Mouse (Mus musculus): ENCODE measurements at regions not wholly inside any gene's neighbourhood (a gene's known extent, or its start where the extent isn't known, plus 50 kb on each side); places are given as distances from the start of the nearest gene placed in this dataset.

DNA sequence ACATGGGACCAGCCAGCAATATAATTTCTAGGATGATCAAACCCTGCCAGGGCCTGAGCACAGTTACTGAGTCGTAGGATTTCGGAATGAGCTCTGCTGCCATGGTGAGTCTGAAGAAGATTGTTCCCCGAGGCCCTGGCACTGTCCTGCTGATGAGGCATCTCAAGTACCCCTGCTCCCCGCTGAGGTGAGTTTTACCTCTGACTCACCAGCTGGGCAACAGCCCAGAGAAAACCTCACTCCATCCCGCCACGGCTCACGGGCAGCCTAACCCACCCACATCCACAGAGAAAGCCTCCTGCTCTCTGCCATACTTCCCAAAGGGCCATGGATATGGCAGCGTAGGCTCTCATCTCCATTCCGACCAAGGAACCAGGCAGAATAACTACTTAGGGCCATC is 62.6 kb upstream of the A530016L24Rik start:
- no peaks in the 10 kb centered on the region for H3K36me3 ChIP-seq (ENCODE audit: control insufficient read depth, insufficient read depth, low read length, poor library complexity, severe bottlenecking)
- H3K9ac ChIP-seq (ENCODE audit: insufficient read depth, low read depth, low read length, poor library complexity, severe bottlenecking), result no peak overlapping the region
- in situ Hi-C loops (cut with MboI; ENCODE audit: low sequenced_read_pairs in 2 of 2, unreplicated experiment in 2 of 2), result no loop called here
- H3K4me1 ChIP-seq (ENCODE audit: control insufficient read depth in 2 of 2, insufficient read depth in 2 of 2, low read length in 2 of 2, poor library complexity in 1 of 2), result no peaks in the 10 kb centered on the region
- H3K27ac ChIP-seq (ENCODE audit: insufficient read depth, low read depth, low read length, poor library complexity, severe bottlenecking), result no peak overlapping the region
- TF ChIP-seq CHD2 (IDR thresholded peaks at IDR 0.05; ENCODE audit: low read depth, low read length) (no peak), HCFC1 (IDR thresholded peaks at IDR 0.05; ENCODE audit: borderline replicate concordance, insufficient read depth, low read length) (no peak), MAFK (IDR thresholded peaks at IDR 0.05; ENCODE audit: insufficient read depth, low read depth, low read length) (no peak), ZNF384 (IDR thresholded peaks at IDR 0.05; ENCODE audit: low read depth, low read length) (no peak), ZC3H11A (IDR thresholded peaks at IDR 0.05; ENCODE audit: borderline replicate concordance, low read depth, low read length) (no peak)
- H3K9me3 ChIP-seq (ENCODE audit: control insufficient read depth, insufficient read depth, low read depth, low read length), result no peaks in the 10 kb centered on the region
- H3K4me3 ChIP-seq (ENCODE audit: insufficient read depth in 1 of 2, low read depth in 1 of 2, low read length in 2 of 2, poor library complexity in 1 of 2, severe bottlenecking in 1 of 2), result no peak overlapping the region
- DNase-seq (ENCODE audit: low read depth, low spot score), result no peak

DNA sequence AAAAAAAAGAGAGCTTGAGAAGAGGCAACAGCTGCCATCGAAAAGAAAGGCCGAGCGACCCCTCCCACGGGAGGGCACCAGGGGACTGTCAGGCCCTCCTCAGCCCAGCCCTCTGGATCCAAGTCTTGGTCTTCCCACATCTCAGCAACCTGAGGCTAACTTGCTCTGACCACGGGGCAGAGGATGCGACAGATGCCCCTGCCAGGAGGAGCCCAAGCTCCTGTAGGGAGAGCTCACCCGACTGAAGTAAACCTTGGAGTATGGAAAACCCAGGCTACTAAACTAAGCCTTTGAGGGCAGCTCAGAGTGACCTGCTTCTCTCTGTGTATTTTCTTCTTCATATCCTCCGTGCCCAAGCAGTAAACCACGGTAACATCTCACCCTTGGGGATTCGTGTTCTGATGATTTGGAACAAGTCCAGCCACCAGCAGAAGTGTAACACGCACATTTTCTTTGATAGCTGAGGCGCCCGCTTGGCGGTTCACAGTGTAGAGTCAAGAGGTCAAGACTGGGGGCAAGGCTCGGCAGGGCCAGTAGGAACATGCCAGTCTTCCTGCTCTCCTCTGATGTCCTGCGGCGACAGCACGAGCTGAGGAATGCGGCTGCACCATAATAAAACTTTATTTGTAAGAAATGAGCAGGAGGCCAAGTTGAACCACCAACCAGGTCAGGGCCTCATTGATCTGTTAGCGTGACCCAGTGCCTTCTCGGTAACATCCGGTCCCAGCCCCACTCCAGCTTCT is 59.0 kb upstream of the A530016L24Rik start:
- no peak overlapping the region for H3K9ac ChIP-seq (ENCODE audit: insufficient read depth, low read depth, low read length, poor library complexity, severe bottlenecking)
- in situ Hi-C loops (cut with MboI; ENCODE audit: low sequenced_read_pairs in 2 of 2, unreplicated experiment in 2 of 2), result no loop called here
- H3K4me3 ChIP-seq (ENCODE audit: insufficient read depth in 1 of 2, low read depth in 1 of 2, low read length in 2 of 2, poor library complexity in 1 of 2, severe bottlenecking in 1 of 2), result no peak overlapping the region
- H3K27ac ChIP-seq (ENCODE audit: insufficient read depth, low read depth, low read length, poor library complexity, severe bottlenecking), result no peak overlapping the region
- no peaks in the 10 kb centered on the region for H3K9me3 ChIP-seq (ENCODE audit: control insufficient read depth, insufficient read depth, low read depth, low read length)
- H3K4me1 ChIP-seq (ENCODE audit: control insufficient read depth in 2 of 2, insufficient read depth in 2 of 2, low read length in 2 of 2, poor library complexity in 1 of 2), result no peaks in the 10 kb centered on the region
- no peak for TF ChIP-seq ZC3H11A (IDR thresholded peaks at IDR 0.05; ENCODE audit: borderline replicate concordance, low read depth, low read length)
- TF ChIP-seq HCFC1 (IDR thresholded peaks at IDR 0.05; ENCODE audit: borderline replicate concordance, insufficient read depth, low read length), result no peak
- no peak for TF ChIP-seq MAFK (IDR thresholded peaks at IDR 0.05; ENCODE audit: insufficient read depth, low read depth, low read length)
- no peak for TF ChIP-seq CHD2 (IDR thresholded peaks at IDR 0.05; ENCODE audit: low read depth, low read length)
- TF ChIP-seq ZNF384 (IDR thresholded peaks at IDR 0.05; ENCODE audit: low read depth, low read length), result no peak
- DNase-seq (ENCODE audit: low read depth, low spot score), result no peak
- H3K36me3 ChIP-seq (ENCODE audit: control insufficient read depth, insufficient read depth, low read length, poor library complexity, severe bottlenecking), result no peaks in the 10 kb centered on the region

DNA sequence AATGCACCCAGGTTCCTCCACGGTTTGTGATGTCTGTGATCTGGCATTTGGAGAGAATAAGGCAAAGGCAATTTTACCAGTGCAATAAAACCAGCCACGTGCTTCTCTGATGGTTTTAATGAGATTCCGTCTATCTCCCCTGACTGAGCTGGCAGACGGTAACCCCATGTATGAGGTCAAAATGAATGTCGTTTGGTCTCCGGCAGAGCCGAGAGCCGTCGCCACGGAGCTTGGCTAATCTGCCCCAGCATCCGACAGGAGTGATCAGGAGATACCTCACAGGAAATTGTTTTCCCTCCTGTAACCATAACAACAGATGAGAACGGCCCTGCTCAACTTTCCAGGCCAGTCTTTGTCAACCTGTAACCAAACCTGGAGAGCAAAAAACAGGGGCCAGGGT is 55.9 kb upstream of the A530016L24Rik start:
- H3K27ac ChIP-seq (ENCODE audit: insufficient read depth, low read depth, low read length, poor library complexity, severe bottlenecking), result no peak overlapping the region
- H3K36me3 ChIP-seq (ENCODE audit: control insufficient read depth, insufficient read depth, low read length, poor library complexity, severe bottlenecking), result no peaks in the 10 kb centered on the region
- H3K4me3 ChIP-seq (ENCODE audit: insufficient read depth in 1 of 2, low read depth in 1 of 2, low read length in 2 of 2, poor library complexity in 1 of 2, severe bottlenecking in 1 of 2), result no peak overlapping the region
- H3K4me1 ChIP-seq (ENCODE audit: control insufficient read depth in 2 of 2, insufficient read depth in 2 of 2, low read length in 2 of 2, poor library complexity in 1 of 2), result no peaks in the 10 kb centered on the region
- DNase-seq (ENCODE audit: low read depth, low spot score), result no peak
- no peaks in the 10 kb centered on the region for H3K9me3 ChIP-seq (ENCODE audit: control insufficient read depth, insufficient read depth, low read depth, low read length)
- H3K9ac ChIP-seq (ENCODE audit: insufficient read depth, low read depth, low read length, poor library complexity, severe bottlenecking), result no peak overlapping the region
- in situ Hi-C loops (cut with MboI; ENCODE audit: low sequenced_read_pairs in 2 of 2, unreplicated experiment in 2 of 2), result no loop called here
- no peak for TF ChIP-seq CHD2 (IDR thresholded peaks at IDR 0.05; ENCODE audit: low read depth, low read length)
- no peak for TF ChIP-seq MAFK (IDR thresholded peaks at IDR 0.05; ENCODE audit: insufficient read depth, low read depth, low read length)
- no peak for TF ChIP-seq ZC3H11A (IDR thresholded peaks at IDR 0.05; ENCODE audit: borderline replicate concordance, low read depth, low read length)
- no peak for TF ChIP-seq ZNF384 (IDR thresholded peaks at IDR 0.05; ENCODE audit: low read depth, low read length)
- TF ChIP-seq HCFC1 (IDR thresholded peaks at IDR 0.05; ENCODE audit: borderline replicate concordance, insufficient read depth, low read length), result no peak

- Histone ChIP-seq H3K9me3 (ENCODE audit: control insufficient read depth, insufficient read depth, low read depth, low read length) (no peaks in the 10 kb centered on the region), H3K36me3 (ENCODE audit: control insufficient read depth, insufficient read depth, low read length, poor library complexity, severe bottlenecking) (no peaks in the 10 kb centered on the region), H3K27ac (ENCODE audit: insufficient read depth, low read depth, low read length, poor library complexity, severe bottlenecking) (no peak overlapping the region), H3K4me3 (ENCODE audit: insufficient read depth in 1 of 2, low read depth in 1 of 2, low read length in 2 of 2, poor library complexity in 1 of 2, severe bottlenecking in 1 of 2) (no peak overlapping the region), H3K4me1 (ENCODE audit: control insufficient read depth in 2 of 2, insufficient read depth in 2 of 2, low read length in 2 of 2, poor library complexity in 1 of 2) (no peaks in the 10 kb centered on the region), H3K9ac (ENCODE audit: insufficient read depth, low read depth, low read length, poor library complexity, severe bottlenecking) (no peak overlapping the region)
- in situ Hi-C loops (cut with MboI; ENCODE audit: low sequenced_read_pairs in 2 of 2, unreplicated experiment in 2 of 2), result no loop called here
- TF ChIP-seq ZC3H11A (IDR thresholded peaks at IDR 0.05; ENCODE audit: borderline replicate concordance, low read depth, low read length) (no peak), HCFC1 (IDR thresholded peaks at IDR 0.05; ENCODE audit: borderline replicate concordance, insufficient read depth, low read length) (no peak), MAFK (IDR thresholded peaks at IDR 0.05; ENCODE audit: insufficient read depth, low read depth, low read length) (no peak), ZNF384 (IDR thresholded peaks at IDR 0.05; ENCODE audit: low read depth, low read length) (no peak), CHD2 (IDR thresholded peaks at IDR 0.05; ENCODE audit: low read depth, low read length) (no peak)
- DNase-seq (ENCODE audit: low read depth, low spot score), result no peak
These were observed 54.5 kb upstream of the A530016L24Rik start for GRCm38 (mm10) chr12:112434673-112435294.

Measured in ES-E14 (cell line).